Mouse (Mus musculus): ENCODE results near the gene Prim2. TPM values are rescaled to one million over a fixed set of nuclear protein-coding genes. Genes with fewer than 3 reads are reported as not detected.
A peak's percentile ranks its signal among the peaks of the same experiment; 100 is the strongest.

Prim2 gene
- polyA plus RNA-seq, 1 experiment from 2014 or later = 57.6 TPM

GRCm38 (mm10) chr1:33593718-33594388 lies 75.7 kb downstream of the Prim2 start:
- Histone ChIP-seq H3K27me3 (ENCODE audit: low read depth, poor library complexity, severe bottlenecking) (no peaks in the 10 kb centered on the region), H3K36me3 (peaks cover 9% of the 10 kb centered on the region), H3K4me1 (peaks cover 43% of the 10 kb centered on the region), H3K27ac (replicated peaks) (peak overlapping the region; percentile 46; the same call in 1 of the 2 replicates), H3K9me3 (replicated peaks) (peaks cover 6% of the 10 kb centered on the region; the same call in 1 of the 2 replicates), H3K4me3 (no peak overlapping the region)
- DNase-seq (ENCODE audit: low spot score) = no peak
- WGBS = 88% methylated on average over 4 of the region's 4 CpGs

GRCm38 (mm10) chr1:33591997-33592608 lies 77.5 kb downstream of the Prim2 start:
- H3K27me3 ChIP-seq (ENCODE audit: low read depth, poor library complexity, severe bottlenecking) = no peaks in the 10 kb centered on the region
- WGBS = 95% methylated on average over 7 of the region's 7 CpGs
- peaks cover 43% of the 10 kb centered on the region for H3K4me1 ChIP-seq
- no peaks in the 10 kb centered on the region for H3K36me3 ChIP-seq
- no peak overlapping the region for H3K27ac ChIP-seq (replicated peaks)
- no peak for DNase-seq (ENCODE audit: low spot score)
- H3K4me3 ChIP-seq = no peak overlapping the region
- H3K9me3 ChIP-seq (replicated peaks) = no peaks in the 10 kb centered on the region

- no peak overlapping the region for H3K4me3 ChIP-seq
- DNase-seq (ENCODE audit: low spot score) = no peak
- 0 out of 2 replicates have a peak overlapping the region, but pooled peaks have one; percentile 3 for H3K27ac ChIP-seq (replicated peaks)
- H3K36me3 ChIP-seq = no peaks in the 10 kb centered on the region
- no peaks in the 10 kb centered on the region for H3K9me3 ChIP-seq (replicated peaks)
- H3K27me3 ChIP-seq (ENCODE audit: low read depth, poor library complexity, severe bottlenecking) = no peaks in the 10 kb centered on the region
- peaks cover 37% of the 10 kb centered on the region for H3K4me1 ChIP-seq
- 81% methylated on average over 8 of the region's 8 CpGs for WGBS
Observed at GRCm38 (mm10) chr1:33590556-33591411, 78.8 kb downstream of the Prim2 start.

GRCm38 (mm10) chr1:33589531-33589930 lies 80.1 kb downstream of the Prim2 start:
- Histone ChIP-seq H3K27ac (replicated peaks) (no peak overlapping the region), H3K36me3 (no peaks in the 10 kb centered on the region), H3K4me3 (no peak overlapping the region), H3K27me3 (ENCODE audit: low read depth, poor library complexity, severe bottlenecking) (no peaks in the 10 kb centered on the region), H3K4me1 (peaks cover 25% of the 10 kb centered on the region), H3K9me3 (replicated peaks) (no peaks in the 10 kb centered on the region)
- WGBS = 73% methylated on average over 2 of the region's 2 CpGs
- no peak for DNase-seq (ENCODE audit: low spot score)

- Histone ChIP-seq H3K27ac (replicated peaks) (no peak overlapping the region), H3K9me3 (replicated peaks) (no peaks in the 10 kb centered on the region), H3K4me1 (peaks cover 18% of the 10 kb centered on the region), H3K27me3 (ENCODE audit: low read depth, poor library complexity, severe bottlenecking) (no peaks in the 10 kb centered on the region), H3K4me3 (no peak overlapping the region), H3K36me3 (no peaks in the 10 kb centered on the region)
- 85% methylated on average over 6 of the region's 6 CpGs for WGBS
- DNase-seq (ENCODE audit: low spot score) = no peak
Observed at GRCm38 (mm10) chr1:33588557-33588956, 81.0 kb downstream of the Prim2 start.

GRCm38 (mm10) chr1:33584590-33584978 lies 85.0 kb downstream of the Prim2 start:
- 0 out of 2 replicates have a peak, but pooled peaks cover 2% of the 10 kb centered on the region for H3K4me1 ChIP-seq
- H3K4me3 ChIP-seq = no peak overlapping the region
- no peak for DNase-seq (ENCODE audit: low spot score)
- no peaks in the 10 kb centered on the region for H3K36me3 ChIP-seq
- H3K27me3 ChIP-seq (ENCODE audit: low read depth, poor library complexity, severe bottlenecking) = no peaks in the 10 kb centered on the region
- no peaks in the 10 kb centered on the region for H3K9me3 ChIP-seq (replicated peaks)
- H3K27ac ChIP-seq (replicated peaks) = no peak overlapping the region

GRCm38 (mm10) chr1:33583817-33584589 lies 85.6 kb downstream of the Prim2 start:
- Histone ChIP-seq H3K27me3 (ENCODE audit: low read depth, poor library complexity, severe bottlenecking) (no peaks in the 10 kb centered on the region), H3K9me3 (replicated peaks) (no peaks in the 10 kb centered on the region), H3K4me3 (no peak overlapping the region), H3K27ac (replicated peaks) (no peak overlapping the region), H3K36me3 (no peaks in the 10 kb centered on the region), H3K4me1 (no peaks in the 10 kb centered on the region)
- WGBS = 92% methylated on average over 7 of the region's 7 CpGs
- no peak for DNase-seq (ENCODE audit: low spot score)

GRCm38 (mm10) chr1:33578593-33578992 lies 91.0 kb downstream of the Prim2 start:
- Histone ChIP-seq H3K4me3 (no peak overlapping the region), H3K27me3 (ENCODE audit: low read depth, poor library complexity, severe bottlenecking) (no peaks in the 10 kb centered on the region), H3K27ac (replicated peaks) (no peak overlapping the region), H3K4me1 (no peaks in the 10 kb centered on the region; the same call in 1 of the 2 replicates), H3K36me3 (no peaks in the 10 kb centered on the region), H3K9me3 (replicated peaks) (no peaks in the 10 kb centered on the region)
- DNase-seq (ENCODE audit: low spot score) = no peak
- 83% methylated on average over 6 of the region's 6 CpGs for WGBS

GRCm38 (mm10) chr1:33574459-33574858 lies 95.1 kb downstream of the Prim2 start:
- no peaks in the 10 kb centered on the region for H3K9me3 ChIP-seq (replicated peaks)
- H3K4me1 ChIP-seq = no peaks in the 10 kb centered on the region; the same call in 1 of the 2 replicates
- no peaks in the 10 kb centered on the region for H3K36me3 ChIP-seq
- no peak for DNase-seq (ENCODE audit: low spot score)
- H3K27ac ChIP-seq (replicated peaks) = no peak overlapping the region
- no peak overlapping the region for H3K4me3 ChIP-seq
- 91% methylated on average over 6 of the region's 6 CpGs for WGBS
- no peaks in the 10 kb centered on the region for H3K27me3 ChIP-seq (ENCODE audit: low read depth, poor library complexity, severe bottlenecking)

GRCm38 (mm10) chr1:33565764-33566401 lies 103.7 kb downstream of the Prim2 start:
- no peak for DNase-seq (ENCODE audit: low spot score)
- 58% methylated on average over 7 of the region's 7 CpGs for WGBS
- no peaks in the 10 kb centered on the region for H3K27me3 ChIP-seq (ENCODE audit: low read depth, poor library complexity, severe bottlenecking)

GRCm38 (mm10) chr1:33564032-33564431 lies 105.6 kb downstream of the Prim2 start:
- Histone ChIP-seq H3K4me1 (no peaks in the 10 kb centered on the region), H3K36me3 (no peaks in the 10 kb centered on the region), H3K27me3 (ENCODE audit: low read depth, poor library complexity, severe bottlenecking) (no peaks in the 10 kb centered on the region), H3K27ac (replicated peaks) (no peak overlapping the region), H3K9me3 (replicated peaks) (no peaks in the 10 kb centered on the region), H3K4me3 (no peak overlapping the region)
- WGBS = 82% methylated on average over 6 of the region's 6 CpGs
- DNase-seq (ENCODE audit: low spot score) = no peak

More at GRCm38 (mm10) chr1:33565764-33566401, 103.7 kb downstream of the Prim2 start:
- H3K9me3 ChIP-seq (replicated peaks) = no peaks in the 10 kb centered on the region
- no peaks in the 10 kb centered on the region for H3K36me3 ChIP-seq
- H3K4me1 ChIP-seq = no peaks in the 10 kb centered on the region
- no peak overlapping the region for H3K27ac ChIP-seq (replicated peaks)
- no peak overlapping the region for H3K4me3 ChIP-seq

GRCm38 (mm10) chr1:33563611-33564010 lies 106.0 kb downstream of the Prim2 start:
- no peaks in the 10 kb centered on the region for H3K9me3 ChIP-seq (replicated peaks)
- 94% methylated on average over 3 of the region's 3 CpGs for WGBS
- no peak overlapping the region for H3K27ac ChIP-seq (replicated peaks)
- H3K36me3 ChIP-seq = no peaks in the 10 kb centered on the region
- no peak for DNase-seq (ENCODE audit: low spot score)
- no peaks in the 10 kb centered on the region for H3K4me1 ChIP-seq
- H3K4me3 ChIP-seq = no peak overlapping the region
- no peaks in the 10 kb centered on the region for H3K27me3 ChIP-seq (ENCODE audit: low read depth, poor library complexity, severe bottlenecking)
